Mouse (Mus musculus) duodenum, adult 2 months (tissue): ENCODE results near the gene 2410131K14Rik. TPM values are rescaled to one million over a fixed set of nuclear protein-coding genes. Genes with fewer than 3 reads are reported as not detected.

Experiments used
- polyA plus RNA-seq: library from polyadenylated mRNA; depleted of rRNA; stranded (reverse); fragments of >200 nt; gene quantifications from 2 replicates; pipeline ENCODE4 v1.2.3, GENCODE M21; 2012; ENCODE audit warnings: low replicate concordance; rRNA removed

The 2410131K14Rik gene
- 2.7 and 3.7 TPM in 2 replicates for polyA plus RNA-seq

DNA sequence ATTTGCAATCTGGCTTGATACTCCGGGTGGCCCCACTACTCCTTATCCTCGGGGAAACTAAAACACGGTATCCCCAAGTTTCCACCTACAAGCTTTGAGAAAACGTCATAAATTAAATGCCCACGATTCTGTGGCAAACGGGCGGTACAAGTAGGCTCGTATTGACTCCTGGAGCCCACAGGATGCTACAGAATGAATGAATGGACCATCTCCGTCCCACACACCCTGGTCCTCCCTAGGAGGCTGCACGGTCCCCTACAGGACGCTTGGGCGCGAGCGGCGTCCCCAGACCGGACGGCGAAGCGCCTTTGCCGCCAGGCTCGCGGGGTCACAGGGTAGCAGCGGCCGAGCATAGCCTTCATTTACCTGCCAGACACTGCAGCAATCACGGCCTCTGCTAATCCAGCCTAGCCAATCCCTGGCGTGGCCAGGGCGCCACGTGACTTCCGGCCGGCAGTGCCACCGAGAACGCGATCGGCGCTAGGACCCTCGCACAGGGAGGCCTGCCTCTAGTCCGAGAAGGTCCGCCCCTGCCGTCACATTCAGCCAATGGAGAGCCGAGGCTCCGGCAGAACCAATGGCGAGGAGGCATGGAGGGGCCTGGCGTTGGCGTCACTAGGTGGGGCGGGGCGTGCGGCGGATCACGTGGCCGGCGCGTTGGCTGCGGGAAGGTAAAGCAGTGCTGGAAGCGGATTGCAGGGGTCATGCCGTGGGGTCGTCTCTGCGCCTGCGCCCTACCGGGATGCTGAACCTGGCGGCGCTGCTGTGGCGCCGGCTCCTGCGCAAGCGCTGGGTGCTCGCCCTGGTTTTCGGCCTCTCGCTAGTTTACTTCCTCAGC is at the start of gene 2410131K14Rik, which contains the start of gene Rnft2:
TSS of gene 2410131K14Rik (plus strand) at position 622 of the 838 bp plus-strand sequence.
TSS of gene Rnft2 (minus strand) at position 511 of the 838 bp plus-strand sequence.

Other genes with a start within 250 kb of the 2410131K14Rik start
- 18.5 and 44.9 TPM in 2 replicates for gene Tesc, start 217.5 kb upstream of the 2410131K14Rik start, polyA plus RNA-seq
- gene Fbxw8, start 89.8 kb upstream of the 2410131K14Rik start, polyA plus RNA-seq: 25.7 and 29.0 TPM in 2 replicates
- not detected in 2 replicates for gene Hrk, start 80.6 kb upstream of the 2410131K14Rik start, polyA plus RNA-seq
- 0.81 and 1.6 TPM in 2 replicates for gene Rnft2, start 111 bp upstream of the 2410131K14Rik start, polyA plus RNA-seq